Comparison of ENCODE assay signal across 8 mouse cellular contexts in the genomic region with DNA sequence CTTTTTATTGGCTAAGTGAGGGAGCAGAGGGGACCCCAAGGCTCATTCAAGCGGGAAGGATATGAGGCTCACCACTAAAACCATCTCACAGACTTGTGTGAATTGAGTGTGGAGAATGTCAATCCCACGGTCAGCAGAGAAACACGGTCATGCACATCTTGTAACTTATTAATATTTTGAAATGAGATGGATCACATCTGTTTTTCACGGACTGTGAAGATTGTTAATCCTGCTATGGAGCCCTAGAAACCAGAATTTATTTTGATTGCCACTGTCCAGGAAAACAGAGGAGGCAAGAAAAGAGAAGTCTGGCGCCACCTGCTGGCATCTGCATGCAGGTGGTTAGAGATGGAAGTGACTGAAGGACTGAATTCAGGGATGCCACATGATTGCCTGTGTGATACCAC. TPM values are rescaled to one million over a fixed set of nuclear protein-coding genes. Genes with fewer than 3 reads are reported as not detected.
DNase-seq lines count a peak whose midpoint lies in the region; ATAC-seq and TF ChIP-seq lines count a peak whose summit lies in the region.

No protein-coding gene starts in this region.

- H3K4me1 ChIP-seq in liver, embryonic 11.5 days (replicated peaks; ENCODE audit: control insufficient read depth, insufficient read depth, low read length) = no peaks in the 10 kb centered on the region
- no peaks in the 10 kb centered on the region for H3K4me1 ChIP-seq in intestine, postnatal 0 days (replicated peaks; ENCODE audit: control insufficient read depth, insufficient read depth, low read length)
- H3K4me1 ChIP-seq in midbrain, embryonic 15.5 days = no peaks in the 10 kb centered on the region
- H3K4me1 ChIP-seq in stomach, embryonic 14.5 days (ENCODE audit: control insufficient read depth, insufficient read depth, low read length) = no peaks in the 10 kb centered on the region

- intact Hi-C loops in left cerebral cortex, postnatal 14 days (cut with DNase I) = loop anchor here (1.0 to 5.0 kb wide), 2 partner anchors 88 to 143 kb away; no protein-coding TSS in a partner anchor

- no peak overlapping the region for H3K9ac ChIP-seq in liver, embryonic 11.5 days (ENCODE audit: low read depth, low read length)
- no peak overlapping the region for H3K9ac ChIP-seq in intestine, postnatal 0 days (ENCODE audit: low read depth, low read length)
- no peak overlapping the region for H3K9ac ChIP-seq in midbrain, embryonic 15.5 days
- no peak overlapping the region for H3K9ac ChIP-seq in stomach, embryonic 14.5 days (replicated peaks; ENCODE audit: low read depth, low read length)

- H3K27ac ChIP-seq in liver, embryonic 11.5 days (ENCODE audit: low read depth, low read length) = no peak overlapping the region
- no peak overlapping the region for H3K27ac ChIP-seq in intestine, postnatal 0 days (ENCODE audit: low read depth, low read length)
- no peak overlapping the region for H3K27ac ChIP-seq in midbrain, embryonic 15.5 days
- H3K27ac ChIP-seq in stomach, embryonic 14.5 days (ENCODE audit: low read length) = no peak overlapping the region

- 37% methylated on average over 5 of the region's 5 CpGs for WGBS in liver, embryonic 11.5 days
- WGBS in intestine, postnatal 0 days = 42% methylated on average over 5 of the region's 5 CpGs
- WGBS in midbrain, embryonic 15.5 days = 45% methylated on average over 5 of the region's 5 CpGs
- 34% methylated on average over 5 of the region's 5 CpGs for WGBS in stomach, embryonic 14.5 days

- ATAC-seq in liver, embryonic 11.5 days (replicated peaks; ENCODE audit: low FRiP score) = no peak
- ATAC-seq in intestine, postnatal 0 days = peak; percentile 33; the same call in 1 of the 2 replicates
- ATAC-seq in midbrain, embryonic 15.5 days (replicated peaks) = peak; percentile 90
- 0 out of 2 replicates have a peak, but pooled peaks have one; percentile 43 for ATAC-seq in stomach, embryonic 14.5 days (ENCODE audit: insufficient number of reproducible peaks, insufficient read depth, low FRiP score, low read depth)

- H3K9me3 ChIP-seq in liver, embryonic 11.5 days (ENCODE audit: control insufficient read depth, low read length) = no peaks in the 10 kb centered on the region
- H3K9me3 ChIP-seq in intestine, postnatal 0 days (ENCODE audit: control insufficient read depth) = no peaks in the 10 kb centered on the region
- no peaks in the 10 kb centered on the region for H3K9me3 ChIP-seq in midbrain, embryonic 15.5 days
- no peaks in the 10 kb centered on the region for H3K9me3 ChIP-seq in stomach, embryonic 14.5 days (ENCODE audit: control insufficient read depth, low read depth, low read length)

- H3K4me2 ChIP-seq in liver, embryonic 11.5 days = no peak overlapping the region
- H3K4me2 ChIP-seq in intestine, postnatal 0 days (replicated peaks; ENCODE audit: low read depth) = no peak overlapping the region
- H3K4me2 ChIP-seq in midbrain, embryonic 15.5 days = no peak overlapping the region
- H3K4me2 ChIP-seq in stomach, embryonic 14.5 days (replicated peaks; ENCODE audit: low read depth, low read length) = no peak overlapping the region

- no peak overlapping the region for H3K4me3 ChIP-seq in liver, embryonic 11.5 days (ENCODE audit: low read depth, low read length)
- no peak overlapping the region for H3K4me3 ChIP-seq in intestine, postnatal 0 days (ENCODE audit: low read depth, low read length)
- no peak overlapping the region for H3K4me3 ChIP-seq in midbrain, embryonic 15.5 days
- no peak overlapping the region for H3K4me3 ChIP-seq in stomach, embryonic 14.5 days (ENCODE audit: low read depth, low read length)

- peak; percentile 60 for DNase-seq in liver
- no peak for DNase-seq in liver, embryonic 11.5 days (ENCODE audit: low spot score)
- peak; percentile 12 for DNase-seq in cerebellum, adult 9-11 months
- DNase-seq in frontal cortex, postnatal 10 days (ENCODE audit: low spot score in 2 of 2) = peak; percentile 8 to 68
- peak; percentile 75 to 86 for DNase-seq in left cerebral cortex, postnatal 14 days (ENCODE audit: low spot score in 2 of 2)

- peak; percentile 93 for TF ChIP-seq CTCF in intestine, postnatal 0 days (IDR thresholded peaks at IDR 0.05; ENCODE audit: low read depth)

- no peaks in the 10 kb centered on the region for H3K36me3 ChIP-seq in liver, embryonic 11.5 days (ENCODE audit: control insufficient read depth, insufficient read depth, low read length)
- no peaks in the 10 kb centered on the region for H3K36me3 ChIP-seq in intestine, postnatal 0 days (ENCODE audit: control insufficient read depth, insufficient read depth)
- no peaks in the 10 kb centered on the region for H3K36me3 ChIP-seq in midbrain, embryonic 15.5 days (replicated peaks)
- H3K36me3 ChIP-seq in stomach, embryonic 14.5 days (ENCODE audit: control insufficient read depth, insufficient read depth, low read length) = no peaks in the 10 kb centered on the region

- no peaks in the 10 kb centered on the region for H3K27me3 ChIP-seq in liver, embryonic 11.5 days (replicated peaks; ENCODE audit: control insufficient read depth, insufficient read depth, low read length)
- H3K27me3 ChIP-seq in intestine, postnatal 0 days (replicated peaks; ENCODE audit: control insufficient read depth, insufficient read depth, low read length) = no peaks in the 10 kb centered on the region
- no peaks in the 10 kb centered on the region for H3K27me3 ChIP-seq in midbrain, embryonic 15.5 days (replicated peaks)
- no peaks in the 10 kb centered on the region for H3K27me3 ChIP-seq in stomach, embryonic 14.5 days (ENCODE audit: control insufficient read depth, insufficient read depth, low read length)

RNA-seq across cellular contexts. Expression of gene BC030870, which starts 19.1 kb away (rescaled TPM):
- polyA plus RNA-seq in liver, embryonic 11.5 days (2014; fragmentation: Nextera tagmentation; extraction: Ambion mirVana) = not detected in 2 replicates
- 39.0 and 41.7 TPM in 2 replicates for polyA plus RNA-seq in intestine, postnatal 0 days (2015; fragmentation: Nextera tagmentation; extraction: Ambion mirVana)
- not detected for total RNA-seq in left cerebral cortex, postnatal 14 days (2021)
- 0.14 TPM in 1 of 2 replicates, not detected in the other for polyA plus RNA-seq in midbrain, embryonic 15.5 days (2015; fragmentation: Nextera tagmentation; extraction: Ambion mirVana)
- polyA plus RNA-seq in stomach, embryonic 14.5 days (2014; fragmentation: Nextera tagmentation; extraction: Ambion mirVana) = 6.7 and 6.9 TPM in 2 replicates

RNA-seq across cellular contexts. Expression of gene Gm10663, which starts 35.5 kb away (rescaled TPM):
- polyA plus RNA-seq in liver, embryonic 11.5 days (2014; fragmentation: Nextera tagmentation; extraction: Ambion mirVana) = not detected in 2 replicates
- polyA plus RNA-seq in intestine, postnatal 0 days (2015; fragmentation: Nextera tagmentation; extraction: Ambion mirVana) = not detected in 2 replicates
- not detected for total RNA-seq in left cerebral cortex, postnatal 14 days (2021)
- polyA plus RNA-seq in midbrain, embryonic 15.5 days (2015; fragmentation: Nextera tagmentation; extraction: Ambion mirVana) = not detected in 2 replicates
- not detected in 2 replicates for polyA plus RNA-seq in stomach, embryonic 14.5 days (2014; fragmentation: Nextera tagmentation; extraction: Ambion mirVana)
